Mouse (Mus musculus): ENCODE results near the gene Blm. TPM values are rescaled to one million over a fixed set of nuclear protein-coding genes. Genes with fewer than 3 reads are reported as not detected.

The Blm gene
- polyA plus RNA-seq, 1 experiment from 2014 or later: 3.1 TPM

DNA sequence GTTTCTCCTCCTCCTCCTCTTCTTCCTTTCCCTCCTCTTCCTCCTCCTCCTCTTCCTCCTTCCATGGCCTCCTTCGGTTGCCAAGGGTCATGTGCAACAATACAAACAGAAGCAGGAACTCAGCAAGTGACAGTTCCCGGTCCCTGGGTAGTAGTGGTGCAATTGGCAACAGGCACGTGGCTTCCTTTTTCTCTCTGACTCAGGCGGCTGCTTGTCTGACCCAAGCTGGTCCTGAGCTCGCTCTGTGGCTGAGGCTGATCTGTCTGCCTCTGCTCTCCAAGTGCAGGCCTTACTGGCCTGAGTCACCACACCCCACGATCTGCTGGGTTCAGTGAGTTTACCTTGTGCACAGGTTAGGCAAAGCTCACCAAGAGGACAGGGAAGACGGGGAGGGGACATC, 108.6 kb downstream of the Blm start:
- no peak overlapping the region for H3K9ac ChIP-seq (ENCODE audit: low read depth, low read length)
- H3K27me3 ChIP-seq (replicated peaks; ENCODE audit: control insufficient read depth, insufficient read depth, low read length): no peaks in the 10 kb centered on the region
- no peak overlapping the region for H3K4me2 ChIP-seq (replicated peaks; ENCODE audit: low read depth)
- no peaks in the 10 kb centered on the region for H3K9me3 ChIP-seq (ENCODE audit: control insufficient read depth)
- no peak overlapping the region for H3K27ac ChIP-seq (ENCODE audit: low read depth, low read length)
- no peaks in the 10 kb centered on the region for H3K4me1 ChIP-seq (replicated peaks; ENCODE audit: control insufficient read depth, insufficient read depth, low read length)
- no peak overlapping the region for H3K4me3 ChIP-seq (ENCODE audit: low read depth, low read length)
- ATAC-seq: no peak
- no peaks in the 10 kb centered on the region for H3K36me3 ChIP-seq (ENCODE audit: control insufficient read depth, insufficient read depth)
- TF ChIP-seq CTCF (IDR thresholded peaks at IDR 0.05; ENCODE audit: low read depth): no peak
- 50% methylated on average over 7 of the region's 7 CpGs for WGBS

DNA sequence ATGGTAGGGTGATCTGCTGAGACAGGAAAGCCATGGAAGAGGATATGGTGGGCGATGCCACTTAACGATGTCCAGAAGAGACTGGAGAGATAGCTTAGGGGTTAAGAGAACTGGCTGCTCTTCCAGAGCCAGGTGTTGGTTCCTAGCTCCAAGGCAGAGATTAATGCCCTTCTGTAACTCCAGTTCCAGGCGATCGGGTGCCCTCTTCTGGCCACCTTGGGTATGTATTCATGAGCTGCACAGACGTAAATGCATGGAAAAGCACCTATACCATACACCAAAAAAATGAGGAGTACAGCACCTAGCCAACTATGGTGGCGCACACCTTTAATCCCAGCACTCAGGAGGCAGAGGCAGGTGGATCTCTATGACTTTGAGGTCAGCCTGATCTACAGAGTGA, 110.2 kb downstream of the Blm start:
- H3K36me3 ChIP-seq (ENCODE audit: control insufficient read depth, insufficient read depth): no peaks in the 10 kb centered on the region
- H3K4me3 ChIP-seq (ENCODE audit: low read depth, low read length): no peak overlapping the region
- no peak overlapping the region for H3K4me2 ChIP-seq (replicated peaks; ENCODE audit: low read depth)
- no peak for ATAC-seq
- 84% methylated on average over 6 of the region's 6 CpGs for WGBS
- no peaks in the 10 kb centered on the region for H3K27me3 ChIP-seq (replicated peaks; ENCODE audit: control insufficient read depth, insufficient read depth, low read length)
- no peak overlapping the region for H3K27ac ChIP-seq (ENCODE audit: low read depth, low read length)
- no peak overlapping the region for H3K9ac ChIP-seq (ENCODE audit: low read depth, low read length)
- H3K9me3 ChIP-seq (ENCODE audit: control insufficient read depth): no peaks in the 10 kb centered on the region
- peak; percentile 59 for TF ChIP-seq CTCF (IDR thresholded peaks at IDR 0.05; ENCODE audit: low read depth)
- no peaks in the 10 kb centered on the region for H3K4me1 ChIP-seq (replicated peaks; ENCODE audit: control insufficient read depth, insufficient read depth, low read length)

DNA sequence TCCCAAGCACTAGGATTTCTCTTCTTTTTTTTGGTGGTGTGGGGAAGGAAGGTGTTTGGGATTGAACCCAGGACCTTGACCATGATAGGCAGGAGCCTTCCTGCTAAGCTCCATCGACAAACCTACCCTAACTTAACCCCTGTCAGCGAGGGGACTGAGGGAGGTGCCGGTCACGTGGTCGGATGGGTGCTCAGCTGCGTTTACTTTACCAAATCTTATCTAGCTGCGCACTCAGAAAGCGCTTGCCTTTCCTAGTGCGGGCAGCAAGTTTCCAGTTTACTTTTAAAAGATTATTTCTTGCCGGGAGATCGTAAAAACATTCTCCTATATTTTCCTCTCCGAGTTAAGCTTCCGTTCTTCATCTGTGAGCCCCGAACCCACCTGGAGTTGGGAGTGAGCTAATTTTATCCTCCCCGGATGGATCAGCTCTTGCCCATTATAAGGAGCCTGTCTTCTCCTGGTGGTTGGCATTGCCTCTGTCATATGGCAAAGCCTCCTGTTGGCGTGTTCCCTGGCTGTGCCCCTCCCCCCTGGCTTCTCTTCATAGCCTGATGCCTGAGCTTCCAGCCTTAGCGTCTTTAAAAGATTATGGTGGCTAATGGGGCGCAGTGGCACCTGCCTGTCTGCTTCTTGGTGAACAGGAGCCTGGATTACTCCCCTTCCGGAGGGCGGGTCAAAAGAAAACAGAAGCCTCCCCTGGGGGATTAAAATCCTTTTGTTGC, 112.0 kb downstream of the Blm start:
- H3K4me3 ChIP-seq (ENCODE audit: low read depth, low read length): peak overlapping the region; percentile 12; the same call in 1 of the 2 replicates
- no peaks in the 10 kb centered on the region for H3K9me3 ChIP-seq (ENCODE audit: control insufficient read depth)
- no peak for TF ChIP-seq CTCF (IDR thresholded peaks at IDR 0.05; ENCODE audit: low read depth)
- no peaks in the 10 kb centered on the region for H3K36me3 ChIP-seq (ENCODE audit: control insufficient read depth, insufficient read depth)
- H3K4me1 ChIP-seq (replicated peaks; ENCODE audit: control insufficient read depth, insufficient read depth, low read length): no peaks in the 10 kb centered on the region
- H3K4me2 ChIP-seq (replicated peaks; ENCODE audit: low read depth): peak overlapping the region; percentile 52
- H3K9ac ChIP-seq (ENCODE audit: low read depth, low read length): no peak overlapping the region
- ATAC-seq: no peak
- no peak overlapping the region for H3K27ac ChIP-seq (ENCODE audit: low read depth, low read length)
- WGBS: 10% methylated on average over 20 of the region's 20 CpGs
- H3K27me3 ChIP-seq (replicated peaks; ENCODE audit: control insufficient read depth, insufficient read depth, low read length): no peaks in the 10 kb centered on the region

DNA sequence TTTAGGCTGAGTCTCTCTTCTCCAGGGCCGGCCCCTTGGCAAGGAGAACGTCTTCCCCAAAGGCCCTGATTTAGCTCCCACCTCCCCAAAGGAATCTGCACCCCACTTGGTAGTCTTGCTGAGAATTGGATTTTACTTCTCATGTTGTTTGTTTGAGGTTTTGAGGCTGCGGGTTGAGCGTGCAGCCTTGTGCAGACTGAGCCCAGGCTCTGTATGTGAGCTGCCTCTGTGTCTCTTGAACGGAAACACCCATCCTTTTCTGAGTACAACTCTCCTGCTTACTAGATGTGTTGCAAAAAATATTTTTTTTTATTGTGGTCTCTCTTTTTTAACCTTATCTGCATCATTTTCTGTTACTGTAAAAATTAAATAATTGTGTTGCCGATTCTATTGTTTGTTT, 113.3 kb downstream of the Blm start:
- WGBS: 91% methylated on average over 6 of the region's 6 CpGs
- TF ChIP-seq CTCF (IDR thresholded peaks at IDR 0.05; ENCODE audit: low read depth): no peak

DNA sequence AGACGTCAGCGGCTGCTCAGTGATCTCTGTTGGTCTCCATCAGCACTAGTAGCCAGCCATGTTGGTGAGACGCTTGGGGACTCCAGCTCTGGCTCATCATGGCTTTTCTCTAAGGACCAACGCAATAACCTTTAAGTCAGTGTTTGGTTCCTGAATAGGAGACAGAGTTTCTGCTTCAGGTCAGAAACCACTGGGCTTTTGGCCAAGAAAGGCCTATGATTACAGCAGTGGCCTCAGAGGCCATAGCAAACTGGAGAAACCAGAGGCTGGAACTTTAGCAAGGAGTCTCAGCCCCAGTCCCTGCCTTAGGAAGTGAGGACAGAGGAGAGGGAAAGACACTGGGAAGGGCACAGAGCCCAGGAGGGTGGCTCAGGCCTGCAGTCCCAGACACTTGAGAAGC, 114.3 kb downstream of the Blm start:
- 85% methylated on average over 4 of the region's 4 CpGs for WGBS
- no peak overlapping the region for H3K27ac ChIP-seq (ENCODE audit: low read depth, low read length)
- H3K27me3 ChIP-seq (replicated peaks; ENCODE audit: control insufficient read depth, insufficient read depth, low read length): no peaks in the 10 kb centered on the region
- no peak for TF ChIP-seq CTCF (IDR thresholded peaks at IDR 0.05; ENCODE audit: low read depth)
- H3K4me3 ChIP-seq (ENCODE audit: low read depth, low read length): no peak overlapping the region
- no peaks in the 10 kb centered on the region for H3K36me3 ChIP-seq (ENCODE audit: control insufficient read depth, insufficient read depth)
- H3K9me3 ChIP-seq (ENCODE audit: control insufficient read depth): no peaks in the 10 kb centered on the region
- H3K4me2 ChIP-seq (replicated peaks; ENCODE audit: low read depth): no peak overlapping the region
- no peaks in the 10 kb centered on the region for H3K4me1 ChIP-seq (replicated peaks; ENCODE audit: control insufficient read depth, insufficient read depth, low read length)
- ATAC-seq: no peak
- H3K9ac ChIP-seq (ENCODE audit: low read depth, low read length): no peak overlapping the region

More for the DNA sequence above, 113.3 kb downstream of the Blm start:
- no peaks in the 10 kb centered on the region for H3K27me3 ChIP-seq (replicated peaks; ENCODE audit: control insufficient read depth, insufficient read depth, low read length)
- no peaks in the 10 kb centered on the region for H3K36me3 ChIP-seq (ENCODE audit: control insufficient read depth, insufficient read depth)
- H3K4me1 ChIP-seq (replicated peaks; ENCODE audit: control insufficient read depth, insufficient read depth, low read length): no peaks in the 10 kb centered on the region
- no peak overlapping the region for H3K9ac ChIP-seq (ENCODE audit: low read depth, low read length)
- no peak overlapping the region for H3K4me2 ChIP-seq (replicated peaks; ENCODE audit: low read depth)
- H3K27ac ChIP-seq (ENCODE audit: low read depth, low read length): no peak overlapping the region
- no peak overlapping the region for H3K4me3 ChIP-seq (ENCODE audit: low read depth, low read length)
- ATAC-seq: no peak
- no peaks in the 10 kb centered on the region for H3K9me3 ChIP-seq (ENCODE audit: control insufficient read depth)

DNA sequence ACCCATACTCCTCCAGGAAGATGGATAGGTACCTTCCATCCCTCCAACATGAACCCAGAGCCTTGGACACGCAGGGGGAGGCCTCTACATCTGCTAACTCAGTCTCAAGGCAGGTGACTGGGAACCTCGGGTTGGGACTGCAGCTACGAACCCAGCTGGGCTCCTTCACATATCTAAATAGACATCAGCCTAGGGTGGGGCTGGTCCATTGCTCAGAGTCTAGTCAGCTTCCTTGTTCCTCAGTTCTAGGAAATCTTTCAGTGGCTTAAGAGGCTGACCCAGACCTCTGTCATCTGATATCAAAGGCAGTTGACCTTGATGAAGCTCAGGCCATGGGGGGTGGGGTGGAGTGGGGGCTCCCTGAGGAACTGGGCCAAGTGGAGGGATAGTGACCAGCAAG, 115.6 kb downstream of the Blm start:
- Histone ChIP-seq H3K4me2 (replicated peaks; ENCODE audit: low read depth) (no peak overlapping the region), H3K9me3 (ENCODE audit: control insufficient read depth) (no peaks in the 10 kb centered on the region), H3K27me3 (replicated peaks; ENCODE audit: control insufficient read depth, insufficient read depth, low read length) (no peaks in the 10 kb centered on the region), H3K4me3 (ENCODE audit: low read depth, low read length) (no peak overlapping the region), H3K4me1 (replicated peaks; ENCODE audit: control insufficient read depth, insufficient read depth, low read length) (no peaks in the 10 kb centered on the region), H3K36me3 (ENCODE audit: control insufficient read depth, insufficient read depth) (no peaks in the 10 kb centered on the region), H3K27ac (ENCODE audit: low read depth, low read length) (no peak overlapping the region), H3K9ac (ENCODE audit: low read depth, low read length) (no peak overlapping the region)
- WGBS: 30% methylated on average over 3 of the region's 3 CpGs
- no peak for TF ChIP-seq CTCF (IDR thresholded peaks at IDR 0.05; ENCODE audit: low read depth)
- ATAC-seq: 0 out of 2 replicates have a peak, but pooled peaks have one; percentile 19

All from intestine, postnatal 0 days (tissue).